Mouse (Mus musculus) intestine, embryonic 16.5 days (tissue): ENCODE measurements around the gene Sv2a. TPM values are rescaled to one million over a fixed set of nuclear protein-coding genes. Genes with fewer than 3 reads are reported as not detected.
"Not testable (repeated sequence)": the region's sequence is repeated elsewhere in the genome, so short reads cannot be mapped to it uniquely, and the experiment has no call there.

Source experiments
- ATAC-seq: fragments of 200-750 bp; cut with Nextera tagmentation; 2 replicates; pipeline ENCODE4 v1.8.0; 2017; ENCODE audit warnings: moderate TSS enrichment, moderate library complexity
- H3K27ac ChIP-seq: fragments of 300-500 bp; sonication (generic); 2 replicates; pipeline ENCODE4 v1.5.1; 2014; ENCODE audit warnings: mild to moderate bottlenecking, low read length
- H3K27me3 ChIP-seq: fragments of 300-500 bp; sonication (generic); replicated peaks from 2 replicates; pipeline ENCODE4 v1.6.1; 2014; ENCODE audit warnings: low read length, control low read depth, mixed read lengths; ENCODE audit not compliant: control insufficient read depth, insufficient read depth
- H3K36me3 ChIP-seq: fragments of 300-500 bp; sonication (generic); 2 replicates; pipeline ENCODE4 v1.6.1; 2014; ENCODE audit warnings: low read length, control low read depth; ENCODE audit not compliant: control insufficient read depth, insufficient read depth
- H3K4me1 ChIP-seq: fragments of 300-500 bp; sonication (generic); 2 replicates; pipeline ENCODE4 v1.6.1; 2014; ENCODE audit warnings: low read length, control low read depth, mixed read lengths; ENCODE audit not compliant: control insufficient read depth, insufficient read depth
- H3K4me2 ChIP-seq: fragments of 300-500 bp; sonication (generic); 2 replicates; pipeline ENCODE4 v1.6.1; 2014; ENCODE audit warnings: low read depth, low read length, control low read depth
- H3K4me3 ChIP-seq: fragments of 300-500 bp; sonication (generic); 2 replicates; pipeline ENCODE4 v1.5.1; 2014; ENCODE audit warnings: mild to moderate bottlenecking, low read length
- H3K9ac ChIP-seq: fragments of 300-500 bp; sonication (generic); 2 replicates; pipeline ENCODE4 v1.6.1; 2014; ENCODE audit warnings: low read depth, low read length
- H3K9me3 ChIP-seq: fragments of 300-500 bp; sonication (generic); 2 replicates; pipeline ENCODE4 v1.6.1; 2016; ENCODE audit warnings: low read length, control low read depth; ENCODE audit not compliant: control insufficient read depth
- WGBS: fragments of 180-500 bp; shearing (Covaris S2); extraction: QIAGEN DNeasy Blood & Tissue Kit; methylation state at CpG from one replicate; pipeline ENCODE4 v1.1.7; 2014; 5-methylcytosine and 5-hydroxymethylcytosine counted together
- polyA plus RNA-seq: library from polyadenylated mRNA; unstranded; fragments of >200 nt; fragmentation: Nextera tagmentation; extraction: Ambion mirVana; gene quantifications from 2 replicates; pipeline ENCODE4 v1.2.1, GENCODE M21; 2015

Gene Sv2a
- polyA plus RNA-seq, 1 experiment from 2014 or later: 3.4 TPM

GRCm38 (mm10) chr3:96207819-96208218, 26.9 kb downstream of the Sv2a start:
- Histone ChIP-seq H3K9ac (no peak overlapping the region), H3K27me3 (no peaks in the 10 kb centered on the region), H3K27ac (no peak overlapping the region), H3K4me2 (no peak overlapping the region), H3K9me3 (no peaks in the 10 kb centered on the region), H3K4me1 (no peaks in the 10 kb centered on the region), H3K4me3 (no peak overlapping the region), H3K36me3 (no peaks in the 10 kb centered on the region)
- WGBS: 67% methylated on average over 3 of the region's 3 CpGs
- no peak for ATAC-seq

- no peak for ATAC-seq
- H3K27me3 ChIP-seq: no peaks in the 10 kb centered on the region
- no peaks in the 10 kb centered on the region for H3K4me1 ChIP-seq
- H3K36me3 ChIP-seq: no peaks in the 10 kb centered on the region
- H3K9ac ChIP-seq: no peak overlapping the region
- H3K9me3 ChIP-seq: no peaks in the 10 kb centered on the region
- no peak overlapping the region for H3K27ac ChIP-seq
- WGBS: 21% methylated on average over 15 of the region's 15 CpGs
- no peak overlapping the region for H3K4me2 ChIP-seq
- H3K4me3 ChIP-seq: no peak overlapping the region
Measured at GRCm38 (mm10) chr3:96209242-96209641, 28.3 kb downstream of the Sv2a start.

DNA sequence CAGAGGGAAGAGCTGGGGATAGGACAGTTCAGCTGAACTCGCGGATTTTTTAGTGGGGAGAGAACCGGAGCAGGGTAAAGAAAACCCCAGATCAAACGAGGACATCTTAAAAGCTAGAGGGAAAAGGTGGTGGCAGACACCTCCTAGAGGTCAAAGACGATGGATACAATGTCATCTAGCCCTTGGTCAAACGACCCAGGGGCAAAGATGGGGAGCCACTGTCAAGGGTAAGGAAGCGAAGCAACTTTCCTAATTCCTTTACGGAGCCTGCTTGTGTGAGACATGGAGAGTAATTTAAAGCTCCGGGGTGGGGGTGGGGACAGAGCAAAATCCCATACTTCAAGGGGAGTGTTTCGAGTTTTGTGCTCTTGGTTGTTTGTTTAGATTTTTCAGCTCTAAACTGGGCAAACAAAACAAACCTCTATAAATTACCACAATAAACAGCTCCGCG, 38.3 kb downstream of the Sv2a start:
- no peaks in the 10 kb centered on the region for H3K36me3 ChIP-seq
- H3K9me3 ChIP-seq: no peaks in the 10 kb centered on the region
- no peaks in the 10 kb centered on the region for H3K27me3 ChIP-seq
- peak overlapping the region; percentile 85 for H3K4me2 ChIP-seq
- under 1% methylated on average over 12 of the region's 12 CpGs for WGBS
- H3K27ac ChIP-seq: peak overlapping the region; percentile 100
- H3K4me1 ChIP-seq: peaks cover 18% of the 10 kb centered on the region
- ATAC-seq: peak; percentile 7; the same call in 1 of the 2 replicates
- H3K4me3 ChIP-seq: peak overlapping the region; percentile 68
- peak overlapping the region; percentile 73 for H3K9ac ChIP-seq

DNA sequence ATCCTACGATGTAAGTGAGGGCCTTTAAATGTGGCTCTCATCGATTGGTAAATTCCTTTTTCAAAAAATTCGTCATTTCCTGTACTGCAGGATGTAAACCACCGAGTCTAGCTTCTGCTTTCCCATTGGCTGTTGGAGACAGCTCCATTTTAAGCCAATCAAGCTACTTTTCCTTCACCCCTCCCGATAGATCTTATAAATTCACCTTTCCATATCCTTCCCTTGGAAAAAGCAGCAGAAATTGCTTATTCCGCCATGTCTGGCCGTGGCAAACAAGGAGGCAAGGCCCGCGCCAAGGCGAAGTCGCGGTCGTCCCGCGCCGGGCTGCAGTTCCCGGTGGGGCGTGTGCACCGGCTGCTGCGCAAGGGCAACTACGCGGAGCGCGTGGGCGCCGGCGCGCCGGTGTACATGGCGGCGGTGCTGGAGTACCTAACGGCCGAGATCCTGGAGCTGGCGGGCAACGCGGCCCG, 38.7 kb downstream of the Sv2a start, which contains the start of the genes Bola1 and Hist2h2ab:
Gene Bola1 (minus strand): TSS at position 49 of the 470 bp plus-strand sequence.
Gene Hist2h2ab (plus strand): TSS at position 205 of the 470 bp plus-strand sequence.
- peaks cover 18% of the 10 kb centered on the region for H3K4me1 ChIP-seq
- under 1% methylated on average over 36 of the region's 37 CpGs for WGBS
- no peaks in the 10 kb centered on the region for H3K36me3 ChIP-seq
- peak within 1 kb of the TSS; percentile 85 for H3K4me2 ChIP-seq
- peak within 1 kb of the TSS; percentile 68 for H3K4me3 ChIP-seq
- no peaks in the 10 kb centered on the region for H3K9me3 ChIP-seq
- H3K27ac ChIP-seq: peak within 1 kb of the TSS; percentile 100
- H3K9ac ChIP-seq: peak within 1 kb of the TSS; percentile 84
- H3K27me3 ChIP-seq: no peaks in the 10 kb centered on the region
- peak; percentile 85 for ATAC-seq

DNA sequence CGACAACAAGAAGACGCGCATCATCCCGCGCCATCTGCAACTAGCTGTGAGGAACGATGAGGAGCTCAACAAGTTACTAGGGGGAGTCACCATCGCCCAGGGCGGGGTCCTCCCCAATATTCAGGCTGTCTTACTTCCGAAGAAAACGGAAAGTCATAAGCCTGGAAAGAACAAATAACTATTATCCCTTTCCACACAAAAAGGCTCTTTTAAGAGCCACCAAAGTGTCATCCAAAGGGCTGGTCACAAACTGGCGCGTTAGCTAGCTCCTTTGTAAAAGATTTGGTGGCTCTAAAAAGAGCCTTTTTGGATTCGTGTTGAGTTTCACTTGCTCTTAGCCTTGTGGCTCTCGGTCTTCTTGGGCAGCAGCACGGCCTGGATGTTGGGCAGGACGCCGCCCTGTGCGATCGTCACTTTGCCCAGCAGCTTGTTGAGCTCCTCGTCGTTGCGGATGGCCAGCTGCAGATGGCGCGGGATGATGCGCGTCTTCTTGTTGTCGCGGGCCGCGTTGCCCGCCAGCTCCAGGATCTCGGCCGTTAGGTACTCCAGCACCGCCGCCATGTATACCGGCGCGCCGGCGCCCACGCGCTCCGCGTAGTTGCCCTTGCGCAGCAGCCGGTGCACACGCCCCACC, 39.3 kb downstream of the Sv2a start:
- under 1% methylated on average over 25 of the region's 47 CpGs for WGBS

DNA sequence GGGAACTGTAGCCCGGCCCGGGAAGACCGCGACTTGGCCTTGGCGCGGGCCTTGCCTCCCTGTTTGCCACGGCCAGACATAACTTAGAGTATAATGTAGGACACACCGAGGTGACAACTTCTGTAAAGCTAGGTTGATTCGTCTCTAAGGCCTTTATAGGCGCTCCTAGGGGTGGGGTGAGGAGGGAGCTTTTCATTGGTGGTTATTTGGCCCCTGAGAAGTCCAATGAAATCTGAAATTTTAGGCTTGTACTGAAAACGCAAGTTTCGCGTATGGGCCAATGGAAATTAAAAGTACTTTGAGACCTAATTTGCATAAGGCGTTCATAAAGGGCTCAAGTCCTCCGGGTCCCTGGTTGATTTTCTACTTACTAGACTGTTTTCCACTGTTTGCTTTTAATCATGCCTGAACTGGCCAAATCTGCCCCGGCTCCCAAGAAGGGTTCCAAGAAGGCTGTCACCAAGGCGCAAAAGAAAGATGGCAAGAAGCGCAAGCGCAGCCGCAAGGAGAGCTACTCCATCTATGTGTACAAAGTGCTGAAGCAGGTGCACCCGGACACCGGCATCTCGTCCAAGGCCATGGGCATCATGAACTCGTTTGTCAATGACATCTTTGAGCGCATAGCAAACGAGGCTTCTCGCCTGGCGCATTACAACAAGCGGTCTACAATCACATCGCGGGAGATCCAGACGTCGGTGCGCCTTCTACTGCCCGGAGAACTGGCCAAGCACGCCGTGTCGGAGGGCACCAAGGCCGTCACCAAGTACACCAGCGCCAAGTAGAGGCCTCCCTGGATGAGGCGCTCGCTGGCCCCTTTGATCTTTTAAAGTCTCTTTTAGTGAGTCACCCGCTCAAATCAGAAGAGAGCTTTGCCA, 40.1 kb downstream of the Sv2a start, which contains the start of the genes Hist2h2ac and Hist2h2be:
Gene Hist2h2ac (minus strand): TSS at position 116 of the 875 bp plus-strand sequence.
Gene Hist2h2be (plus strand): TSS at position 355 of the 875 bp plus-strand sequence.
- Histone ChIP-seq H3K9me3 (no peaks in the 10 kb centered on the region), H3K27ac (peak within 1 kb of the TSS; percentile 100), H3K36me3 (no peaks in the 10 kb centered on the region), H3K27me3 (no peaks in the 10 kb centered on the region), H3K4me2 (peak within 1 kb of the TSS; percentile 85), H3K4me1 (peaks cover 18% of the 10 kb centered on the region), H3K9ac (peak within 1 kb of the TSS; percentile 84), H3K4me3 (peak within 1 kb of the TSS; percentile 68)
- ATAC-seq: peak; percentile 94
- WGBS: under 1% methylated on average over 43 of the region's 43 CpGs

More for the DNA sequence above, 39.3 kb downstream of the Sv2a start:
- ATAC-seq: peak; percentile 28
- peaks cover 18% of the 10 kb centered on the region for H3K4me1 ChIP-seq
- H3K27me3 ChIP-seq, H3K9me3 ChIP-seq, H3K36me3 ChIP-seq: not testable (repeated sequence)
- H3K27ac ChIP-seq: peak overlapping the region; percentile 100
- peak overlapping the region; percentile 85 for H3K4me2 ChIP-seq
- peak overlapping the region; percentile 84 for H3K9ac ChIP-seq
- peak overlapping the region; percentile 68 for H3K4me3 ChIP-seq

DNA sequence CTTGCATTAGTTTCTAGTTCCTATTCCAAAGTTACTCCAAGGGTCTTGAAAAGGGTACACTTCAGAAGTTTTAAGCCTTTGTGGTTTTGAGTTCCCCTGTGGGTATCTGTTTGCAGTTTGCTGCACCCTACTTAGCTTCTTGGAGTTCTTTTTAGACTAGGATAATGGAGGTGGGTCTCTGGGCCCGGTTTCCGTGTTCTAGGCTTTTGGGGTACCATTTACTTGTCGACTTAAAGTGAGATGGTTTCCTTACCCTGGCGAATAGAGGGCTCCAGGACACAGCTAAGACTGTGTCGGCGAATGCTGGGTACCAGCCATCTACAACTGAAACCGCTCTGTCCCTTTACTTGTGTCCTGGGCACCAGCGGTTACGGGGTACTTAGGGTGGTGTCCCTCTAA, 40.7 kb downstream of the Sv2a start:
- Histone ChIP-seq H3K4me2 (peak overlapping the region; percentile 85), H3K4me3 (peak overlapping the region; percentile 68), H3K27me3 (no peaks in the 10 kb centered on the region), H3K9me3 (no peaks in the 10 kb centered on the region), H3K4me1 (peaks cover 18% of the 10 kb centered on the region), H3K36me3 (no peaks in the 10 kb centered on the region), H3K9ac (peak overlapping the region; percentile 74), H3K27ac (peak overlapping the region; percentile 100)
- no peak for ATAC-seq
- WGBS: 27% methylated on average over 9 of the region's 9 CpGs

- peak overlapping the region; percentile 68 for H3K4me3 ChIP-seq
- no peak for ATAC-seq
- H3K9me3 ChIP-seq: no peaks in the 10 kb centered on the region
- H3K36me3 ChIP-seq: no peaks in the 10 kb centered on the region
- H3K4me1 ChIP-seq: peaks cover 18% of the 10 kb centered on the region
- 84% methylated on average over 4 of the region's 4 CpGs for WGBS
- no peaks in the 10 kb centered on the region for H3K27me3 ChIP-seq
- no peak overlapping the region for H3K27ac ChIP-seq
- H3K9ac ChIP-seq: no peak overlapping the region
- H3K4me2 ChIP-seq: peak overlapping the region; percentile 85
Measured at GRCm38 (mm10) chr3:96222774-96223173, 41.8 kb downstream of the Sv2a start.

DNA sequence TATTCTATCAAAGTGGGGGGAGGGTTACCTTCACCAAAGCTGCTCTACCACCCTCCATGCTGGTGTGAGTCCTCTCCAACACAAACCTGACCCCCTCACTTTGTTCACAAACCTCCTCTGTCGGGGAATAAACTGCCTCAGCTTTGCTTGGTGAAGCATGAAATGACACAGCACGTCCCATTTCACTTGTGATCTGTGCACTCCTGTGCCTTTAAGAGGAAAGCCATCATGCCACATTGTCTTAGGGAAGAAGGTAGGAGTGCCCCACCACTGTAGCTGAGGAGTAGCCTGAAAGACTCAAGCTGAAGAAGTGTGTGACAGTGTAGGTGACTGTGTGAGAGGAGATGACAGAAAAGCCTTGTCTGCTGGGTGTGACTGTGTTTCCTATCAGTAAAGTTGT, 44.5 kb downstream of the Sv2a start:
- Histone ChIP-seq H3K4me1 (peaks cover 16% of the 10 kb centered on the region), H3K4me3 (no peak overlapping the region), H3K36me3 (no peaks in the 10 kb centered on the region), H3K27me3 (no peaks in the 10 kb centered on the region), H3K27ac (no peak overlapping the region), H3K9me3 (no peaks in the 10 kb centered on the region), H3K9ac (no peak overlapping the region), H3K4me2 (no peak overlapping the region)
- ATAC-seq: no peak
- 46% methylated on average over 2 of the region's 2 CpGs for WGBS
